Mouse (Mus musculus): ENCODE data around the gene Cd38.

DNA sequence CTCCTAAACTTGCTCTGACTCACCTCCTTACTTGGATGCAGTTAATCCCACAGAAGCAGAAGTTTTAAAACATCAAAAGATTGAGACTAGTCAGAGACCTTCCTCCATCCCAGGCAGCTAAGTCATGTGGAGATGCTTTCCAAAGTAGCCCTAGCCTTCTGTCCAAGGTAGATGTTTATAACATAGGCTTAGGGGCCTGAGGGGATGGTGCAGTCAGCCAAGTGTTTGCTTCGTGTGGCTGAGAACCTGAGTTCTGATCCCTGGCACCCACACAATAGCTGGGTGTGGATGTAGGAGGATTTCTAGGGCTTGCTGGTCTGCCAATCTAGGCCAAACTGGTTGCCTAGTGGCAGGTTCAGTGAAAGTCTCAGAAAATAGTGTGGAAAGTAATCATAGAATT is 84.9 kb downstream of the Cd38 start:
- TF ChIP-seq CTCF (IDR thresholded peaks at IDR 0.05; ENCODE audit: borderline replicate concordance, control insufficient read depth, extremely low read depth, insufficient read depth, low read length, poor library complexity) (no peak), POLR2A (IDR thresholded peaks at IDR 0.05; ENCODE audit: control insufficient read depth, extremely low read depth, insufficient read depth, low read length, poor library complexity) (no peak)
